In genomic region chr2:129057256-129057655, GRCm38 (mm10) we compare ENCODE assay signal across 10 mouse cellular contexts. TPM values are rescaled to one million over a fixed set of nuclear protein-coding genes. Genes with fewer than 3 reads are reported as not detected.
"Had no signal": no experiment of that assay in that cellular context is flagged by ENCODE, and none has a peak within 500 bp of the region (broad histone marks: within the 10 kb centered on the region; RNA-seq: fewer than 3 reads in every experiment).

No protein-coding gene starts in this region.

- H3K27me3 ChIP-seq: neural tube, embryonic 15.5 days; stomach, embryonic 15.5 days had no signal

- H3K36me3 ChIP-seq: neural tube, embryonic 15.5 days; stomach, embryonic 15.5 days had no signal

- H3K4me1 ChIP-seq: neural tube, embryonic 15.5 days; stomach, embryonic 15.5 days had no signal

- H3K27ac ChIP-seq: neural tube, embryonic 15.5 days; stomach, embryonic 15.5 days; stomach, postnatal 0 days had no signal

- DNase-seq: right cerebral cortex, adult 18-20 months; right cerebral cortex, postnatal 14 days; right cerebral cortex, postnatal 25 days; right cerebral cortex, postnatal 4 days; thymus, adult 18-20 months had no signal

- H3K4me2 ChIP-seq: neural tube, embryonic 15.5 days; stomach, embryonic 15.5 days had no signal

- H3K9me3 ChIP-seq: neural tube, embryonic 15.5 days; stomach, embryonic 15.5 days had no signal

- H3K9ac ChIP-seq: neural tube, embryonic 15.5 days; stomach, embryonic 15.5 days had no signal

- H3K4me3 ChIP-seq: neural tube, embryonic 15.5 days; stomach, embryonic 15.5 days had no signal

RNA-seq across cellular contexts. Expression of gene Vinac1, which starts 9.3 kb away (rescaled TPM):
- polyA plus RNA-seq: small intestine, adult 2 months; spleen, adult 2 months had no signal
